Mouse (Mus musculus) embryonic facial prominence, embryonic 13.5 days (tissue): ENCODE measurements around the gene Zfp651. TPM values are rescaled to one million over a fixed set of nuclear protein-coding genes. Genes with fewer than 3 reads are reported as not detected.

Source experiments
- ATAC-seq: fragments of 200-750 bp; cut with Nextera tagmentation; 2 replicates; pipeline ENCODE4 v1.8.0; 2017; ENCODE audit warnings: low read depth; ENCODE audit not compliant: insufficient number of reproducible peaks, insufficient read depth, low FRiP score, low TSS enrichment
- H3K27ac ChIP-seq: fragments of 300-500 bp; sonication (generic); 2 replicates; pipeline ENCODE4 v1.5.1; 2015; ENCODE audit warnings: moderate library complexity, mild to moderate bottlenecking, inconsistent platforms
- H3K27me3 ChIP-seq: fragments of 300-500 bp; sonication (generic); 2 replicates; pipeline ENCODE4 v1.6.1; 2015; ENCODE audit warnings: mild to moderate bottlenecking, inconsistent platforms
- H3K36me3 ChIP-seq: fragments of 300-500 bp; sonication (generic); 2 replicates; pipeline ENCODE4 v1.6.1; 2015; ENCODE audit warnings: mild to moderate bottlenecking, inconsistent platforms
- H3K4me1 ChIP-seq: fragments of 300-500 bp; sonication (generic); 2 replicates; pipeline ENCODE4 v1.6.1; 2015; ENCODE audit warnings: inconsistent platforms
- H3K4me2 ChIP-seq: fragments of 300-500 bp; sonication (generic); 2 replicates; pipeline ENCODE4 v1.6.1; 2015; ENCODE audit warnings: moderate library complexity, mild to moderate bottlenecking, inconsistent platforms
- H3K4me3 ChIP-seq: fragments of 300-500 bp; sonication (generic); 2 replicates; pipeline ENCODE4 v1.5.1; 2015; ENCODE audit warnings: mild to moderate bottlenecking, inconsistent platforms
- H3K9ac ChIP-seq: fragments of 300-500 bp; sonication (generic); 2 replicates; pipeline ENCODE4 v1.6.1; 2015; ENCODE audit warnings: mild to moderate bottlenecking, inconsistent platforms
- H3K9me3 ChIP-seq: fragments of 300-500 bp; sonication (generic); 2 replicates; pipeline ENCODE4 v1.6.1; 2016; ENCODE audit warnings: inconsistent platforms
- WGBS: fragments of 180-500 bp; shearing (Covaris S2); methylation state at CpG from one replicate; pipeline ENCODE4 v1.1.7; 2015; ENCODE audit warnings: mixed read lengths; 5-methylcytosine and 5-hydroxymethylcytosine counted together
- polyA plus RNA-seq: library from polyadenylated mRNA; unstranded; fragments of >200 nt; fragmentation: Nextera tagmentation; extraction: Ambion mirVana; gene quantifications from 2 replicates; pipeline ENCODE4 v1.2.1, GENCODE M21; 2015

Zfp651 gene
- polyA plus RNA-seq, 1 experiment from 2014 or later: 14.0 TPM

- no peak overlapping the region for H3K27ac ChIP-seq
These were observed 61.6 kb downstream of the Zfp651 start for GRCm38 (mm10) chr9:121820765-121821164.

More at GRCm38 (mm10) chr9:121820765-121821164, 61.6 kb downstream of the Zfp651 start:
- no peak overlapping the region for H3K4me3 ChIP-seq
- peaks cover 12% of the 10 kb centered on the region for H3K4me1 ChIP-seq
- no peak overlapping the region for H3K9ac ChIP-seq
- ATAC-seq: no peak
- H3K27me3 ChIP-seq: no peaks in the 10 kb centered on the region
- no peak overlapping the region for H3K4me2 ChIP-seq
- H3K9me3 ChIP-seq: no peaks in the 10 kb centered on the region
- no peaks in the 10 kb centered on the region for H3K36me3 ChIP-seq
- 69% methylated on average over 5 of the region's 5 CpGs for WGBS

Other genes starting within 250 kb of the Zfp651 start
- gene Lyzl4, start 117.2 kb upstream of the Zfp651 start, polyA plus RNA-seq: 0.28 and 0.34 TPM in 2 replicates
- gene Vipr1, start 116.6 kb upstream of the Zfp651 start, polyA plus RNA-seq: 0.67 TPM in 2 replicates
- gene Sec22c, start 53.8 kb upstream of the Zfp651 start, polyA plus RNA-seq: 15.8 and 16.8 TPM in 2 replicates
- gene Ss18l2, start 49.0 kb upstream of the Zfp651 start, polyA plus RNA-seq: 115 and 129 TPM in 2 replicates
- gene Nktr, start 40.2 kb upstream of the Zfp651 start, polyA plus RNA-seq: 70.1 and 84.9 TPM in 2 replicates
- gene Klhl40, start 18.3 kb downstream of the Zfp651 start, polyA plus RNA-seq: 1.1 and 1.2 TPM in 2 replicates
- 0.20 TPM in 1 of 2 replicates, not detected in the other for gene Hhatl, start 33.2 kb downstream of the Zfp651 start, polyA plus RNA-seq
- 0.85 and 1.0 TPM in 2 replicates for gene Ccdc13, start 80.1 kb downstream of the Zfp651 start, polyA plus RNA-seq
- 162 and 168 TPM in 2 replicates for gene Higd1a, start 99.0 kb downstream of the Zfp651 start, polyA plus RNA-seq
- 0.58 TPM in 1 of 2 replicates, not detected in the other for gene Ackr2, start 139.0 kb downstream of the Zfp651 start, polyA plus RNA-seq
- 0.14 TPM in 1 of 2 replicates, not detected in the other for gene Cyp8b1, start 157.0 kb downstream of the Zfp651 start, polyA plus RNA-seq
- gene Fam198a, start 191.7 kb downstream of the Zfp651 start, polyA plus RNA-seq: 2.4 and 3.2 TPM in 2 replicates
- gene Pomgnt2, start 237.8 kb downstream of the Zfp651 start, polyA plus RNA-seq: 15.1 and 16.9 TPM in 2 replicates